Mouse (Mus musculus): ENCODE measurements around the gene Gm20715.

DNA sequence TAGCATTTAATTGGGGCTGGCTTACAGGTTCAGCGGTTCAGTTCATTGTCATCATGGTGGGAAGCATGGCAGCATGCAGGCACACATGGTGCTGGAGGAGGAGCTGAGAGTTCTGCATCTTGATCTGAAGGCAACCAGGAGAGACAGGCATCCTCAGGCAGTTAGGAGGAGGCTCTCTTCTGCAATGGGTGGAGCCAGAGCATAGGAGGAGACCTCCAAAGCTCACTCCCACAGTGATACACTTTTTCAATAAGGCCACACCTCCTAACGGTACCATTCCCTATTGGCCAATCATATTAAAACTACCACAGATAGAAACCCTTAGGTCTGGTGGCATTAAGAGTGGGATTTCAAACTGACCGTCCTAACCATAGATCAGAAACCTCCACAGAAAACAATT, 40.6 kb upstream of the Gm20715 start:
- no peak for TF ChIP-seq CTCF (conservative IDR thresholded peaks at IDR 0.05; ENCODE audit: low read length)
- TF ChIP-seq NANOG (IDR thresholded peaks at IDR 0.05; ENCODE audit: borderline replicate concordance, low read length) = no peak
- TF ChIP-seq POU5F1 (IDR thresholded peaks at IDR 0.05; ENCODE audit: borderline replicate concordance, low read length) = no peak

Measured in E14TG2a.4 (cell line).